Mouse (Mus musculus) ES-E14 (cell line): ENCODE data around the gene Nyap2. TPM values are rescaled to one million over a fixed set of nuclear protein-coding genes. Genes with fewer than 3 reads are reported as not detected.

Experiments used
- DNase-seq: peaks from one replicate; pipeline ENCODE4 v3.0.0-alpha.2; 2013; ENCODE audit warnings: low read depth, low spot score
- H3K27ac ChIP-seq: 2 replicates; pipeline ENCODE4 v1.5.1; 2012; ENCODE audit warnings: low read depth, mild to moderate bottlenecking, low read length, moderate library complexity, mixed read lengths; ENCODE audit not compliant: poor library complexity, insufficient read depth, severe bottlenecking
- H3K36me3 ChIP-seq: 2 replicates; pipeline ENCODE4 v1.6.1; 2012; ENCODE audit warnings: mild to moderate bottlenecking, low read length, moderate library complexity, mixed read lengths; ENCODE audit not compliant: control insufficient read depth, poor library complexity, insufficient read depth, severe bottlenecking
- H3K4me1 ChIP-seq, 2 experiments: fragments of 150-350 bp in 1 of 2; sonication (generic) in 1 of 2; 2 replicates each; pipeline ENCODE4 v1.6.1; 2012; ENCODE audit warnings: low read length in 2 of 2, mild to moderate bottlenecking in 1 of 2, mixed read lengths in 1 of 2; ENCODE audit not compliant: control insufficient read depth in 2 of 2, insufficient read depth in 2 of 2, poor library complexity in 1 of 2
- H3K4me3 ChIP-seq, 2 experiments: fragments of 150-350 bp in 1 of 2; sonication (generic) in 1 of 2; 2 replicates each; pipeline ENCODE4 v1.5.1; 2012; ENCODE audit warnings: low read length in 2 of 2, low read depth in 1 of 2, mild to moderate bottlenecking in 1 of 2, mixed read lengths in 1 of 2; ENCODE audit not compliant: insufficient read depth in 1 of 2, poor library complexity in 1 of 2, severe bottlenecking in 1 of 2
- H3K9ac ChIP-seq: 2 replicates; pipeline ENCODE4 v1.6.1; 2012; ENCODE audit warnings: low read depth, mild to moderate bottlenecking, low read length, mixed read lengths; ENCODE audit not compliant: poor library complexity, insufficient read depth, severe bottlenecking
- H3K9me3 ChIP-seq: fragments of 150-350 bp; sonication (generic); 2 replicates; pipeline ENCODE4 v1.6.1; 2012; ENCODE audit warnings: low read depth, mild to moderate bottlenecking, low read length; ENCODE audit not compliant: control insufficient read depth, insufficient read depth
- CHD2 ChIP-seq: IDR thresholded peaks from 2 replicates; pipeline ENCODE4 v1.6.1; 2014; ENCODE audit warnings: mild to moderate bottlenecking, low read depth, low read length, inconsistent platforms
- HCFC1 ChIP-seq: IDR thresholded peaks from 2 replicates; pipeline ENCODE4 v1.6.1; 2012; ENCODE audit warnings: low read length, inconsistent platforms, borderline replicate concordance; ENCODE audit not compliant: insufficient read depth
- MAFK ChIP-seq: IDR thresholded peaks from 2 replicates; pipeline ENCODE4 v1.6.1; 2014; ENCODE audit warnings: mild to moderate bottlenecking, low read depth, low read length, inconsistent platforms; ENCODE audit not compliant: insufficient read depth
- ZC3H11A ChIP-seq: IDR thresholded peaks from 2 replicates; pipeline ENCODE4 v1.6.1; 2012; ENCODE audit warnings: low read depth, mild to moderate bottlenecking, inconsistent platforms, low read length, borderline replicate concordance
- ZNF384 ChIP-seq: IDR thresholded peaks from 2 replicates; pipeline ENCODE4 v1.6.1; 2012; ENCODE audit warnings: low read depth, low read length, inconsistent platforms
- in situ Hi-C, 2 experiments: fragments of 600-800 bp; cut with MboI; formaldehyde crosslinking; loops; one replicate each; pipeline ENCODE4 v1.15.1; 2025; ENCODE audit warnings: low sequenced_read_pairs in 2 of 2, inconsistent platforms in 1 of 2; ENCODE audit not compliant: unreplicated experiment in 2 of 2
- total RNA-seq: library from RNA; depleted of rRNA; stranded (reverse); fragments of 300-350 nt; gene quantifications from 2 replicates; pipeline ENCODE4 v1.2.3, GENCODE M21; 2012

Gene Nyap2
- total RNA-seq, 1 experiment, result not detected

DNA sequence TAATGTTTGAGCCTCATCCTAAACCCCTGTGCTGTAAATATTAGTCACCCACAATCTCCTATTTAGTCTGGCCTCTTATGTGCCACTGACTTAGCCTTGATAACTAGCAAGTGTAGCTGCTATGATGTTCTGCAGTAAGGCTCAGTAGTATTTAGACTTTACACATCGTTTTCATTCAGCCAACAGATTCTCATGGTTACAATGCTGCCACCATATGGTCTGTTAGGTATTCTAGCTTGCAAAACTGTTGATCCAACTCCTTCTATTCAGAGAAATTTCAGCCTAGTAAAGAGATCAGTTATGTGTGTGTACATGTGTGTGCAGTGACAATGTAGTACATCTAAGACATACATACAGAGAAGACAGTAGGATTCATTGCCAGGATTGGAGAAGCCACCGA lies 231.2 kb downstream of the Nyap2 start:
- no peak for DNase-seq
- Histone ChIP-seq H3K27ac (no peak overlapping the region), H3K4me1 (no peaks in the 10 kb centered on the region), H3K4me3 (no peak overlapping the region), H3K9me3 (no peaks in the 10 kb centered on the region), H3K36me3 (no peaks in the 10 kb centered on the region), H3K9ac (no peak overlapping the region)
- TF ChIP-seq ZC3H11A (no peak), MAFK (no peak), HCFC1 (no peak), ZNF384 (no peak), CHD2 (no peak)
- in situ Hi-C loops, result loop anchor here in 1 of 2 experiments (25.0 kb wide), 1 partner anchor 979 kb away; the partner anchor contains the start of gene Irs1

DNA sequence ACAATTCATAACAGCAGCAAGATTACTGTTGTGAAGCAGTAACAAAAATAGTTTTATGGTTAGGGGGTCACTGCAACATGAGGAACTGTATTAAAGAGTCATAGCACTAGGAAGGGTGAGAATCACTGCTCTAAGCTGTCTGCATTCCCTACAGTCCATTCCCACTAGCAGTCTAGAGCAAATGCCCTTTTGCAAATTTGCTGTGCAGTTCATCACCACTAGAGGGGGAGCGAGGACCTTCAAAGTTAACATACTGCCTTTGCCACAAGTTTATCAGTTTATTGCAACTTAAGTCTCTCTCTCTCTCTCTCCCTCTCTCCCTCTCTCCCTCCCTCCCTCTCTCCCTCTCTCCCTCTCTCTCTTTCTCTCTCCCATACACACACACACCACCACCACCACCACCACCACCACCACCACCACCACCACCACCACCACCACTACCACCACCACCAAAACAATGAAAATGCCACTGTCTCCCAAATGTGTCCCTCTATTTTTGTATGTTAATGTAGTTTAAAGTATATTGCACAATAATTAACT lies 233.4 kb downstream of the Nyap2 start:
- Histone ChIP-seq H3K36me3 (no peaks in the 10 kb centered on the region), H3K27ac (no peak overlapping the region), H3K4me1 (no peaks in the 10 kb centered on the region), H3K9ac (no peak overlapping the region), H3K9me3 (no peaks in the 10 kb centered on the region), H3K4me3 (no peak overlapping the region)
- DNase-seq, result no peak
- no peak for TF ChIP-seq MAFK
- TF ChIP-seq HCFC1, result no peak
- no peak for TF ChIP-seq ZC3H11A
- no peak for TF ChIP-seq ZNF384
- no peak for TF ChIP-seq CHD2
- in situ Hi-C loops, result loop anchor here in 1 of 2 experiments (25.0 kb wide), 1 partner anchor 977 kb away; the partner anchor contains the start of gene Irs1

DNA sequence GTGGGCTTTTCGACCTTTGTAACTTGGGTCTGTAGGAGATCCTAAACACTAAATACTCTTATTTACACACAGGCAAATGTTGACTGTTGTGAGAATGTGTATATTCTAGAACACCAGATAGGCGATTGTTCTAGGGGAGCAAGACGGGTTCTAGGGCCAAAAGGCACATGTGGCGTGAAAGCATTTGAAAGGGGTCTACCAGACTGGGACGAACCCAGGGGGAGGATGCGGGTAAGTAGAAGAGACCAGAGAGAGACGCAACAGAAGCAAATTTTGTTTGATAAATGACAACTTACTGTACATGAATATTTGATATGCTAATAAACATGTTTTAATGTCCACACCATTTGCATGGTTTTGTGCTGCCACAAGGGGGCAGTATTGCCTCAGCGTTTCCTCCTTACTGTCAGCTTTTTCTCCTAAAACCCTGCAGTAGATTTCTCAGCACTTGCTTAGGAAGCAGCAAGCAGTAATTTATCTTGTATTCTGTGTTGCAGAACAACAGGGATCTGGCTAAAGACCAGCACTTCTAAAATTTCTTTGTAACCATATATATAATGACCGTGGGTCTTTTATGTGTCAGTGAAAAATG lies 239.7 kb downstream of the Nyap2 start:
- no peak overlapping the region for H3K27ac ChIP-seq
- H3K36me3 ChIP-seq, result no peaks in the 10 kb centered on the region
- TF ChIP-seq CHD2 (no peak), HCFC1 (no peak), ZC3H11A (peak; percentile 66), MAFK (no peak), ZNF384 (no peak)
- no peaks in the 10 kb centered on the region for H3K9me3 ChIP-seq
- no peaks in the 10 kb centered on the region for H3K4me1 ChIP-seq
- no peak for DNase-seq
- H3K9ac ChIP-seq, result no peak overlapping the region
- in situ Hi-C loops, result loop anchor here in 1 of 2 experiments (5.0 to 25.0 kb wide), 2 partner anchors 971 to 1161 kb away; partner anchors contain the start of gene Irs1
- H3K4me3 ChIP-seq, result no peak overlapping the region

DNA sequence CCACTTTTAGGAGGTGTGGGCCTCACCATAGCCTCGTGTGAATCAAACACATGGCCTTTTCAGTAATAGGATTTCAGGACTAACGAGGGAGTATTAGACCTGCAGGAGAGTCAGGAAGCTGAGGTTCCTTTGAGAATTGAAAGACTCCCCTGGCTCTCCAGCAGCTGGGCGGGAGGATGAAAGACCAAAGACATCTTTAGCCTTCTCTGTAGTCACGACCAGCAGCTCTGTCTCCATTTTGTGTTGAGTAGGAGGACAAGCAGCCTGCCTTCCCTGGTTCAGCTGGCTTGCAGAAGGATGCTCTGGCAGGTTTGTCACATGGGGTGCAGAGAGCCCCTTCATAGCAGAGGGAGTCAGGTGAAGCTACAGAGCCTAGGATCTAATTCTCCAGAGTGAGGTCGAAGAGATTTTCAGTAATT lies 240.3 kb downstream of the Nyap2 start:
- TF ChIP-seq CHD2, result no peak
- no peak for TF ChIP-seq ZC3H11A
- TF ChIP-seq ZNF384, result no peak
- no peak for TF ChIP-seq HCFC1
- H3K4me1 ChIP-seq, result no peaks in the 10 kb centered on the region
- no peak overlapping the region for H3K4me3 ChIP-seq
- H3K9me3 ChIP-seq, result no peaks in the 10 kb centered on the region
- no peak overlapping the region for H3K27ac ChIP-seq
- H3K36me3 ChIP-seq, result no peaks in the 10 kb centered on the region
- in situ Hi-C loops, result loop anchor here in 1 of 2 experiments (5.0 to 25.0 kb wide), 2 partner anchors 970 to 1160 kb away; partner anchors contain the start of gene Irs1
- no peak for DNase-seq
- H3K9ac ChIP-seq, result no peak overlapping the region
